Mouse (Mus musculus) midbrain, postnatal 0 days (tissue): ENCODE results near the gene Gimap1. TPM values are rescaled to one million over a fixed set of nuclear protein-coding genes. Genes with fewer than 3 reads are reported as not detected.

ENCODE experiments used
- ATAC-seq: fragments of 200-750 bp; cut with Nextera tagmentation; 2 replicates; pipeline ENCODE4 v1.8.0; 2017; ENCODE audit warnings: moderate number of reproducible peaks, mild to moderate bottlenecking, moderate TSS enrichment, moderate library complexity; ENCODE audit not compliant: low FRiP score
- DNase-seq: peaks from one replicate; pipeline ENCODE4 v3.0.0-alpha.2; 2015; ENCODE audit warnings: low spot score
- H3K27ac ChIP-seq: fragments of 300-500 bp; sonication (generic); 2 replicates; pipeline ENCODE4 v1.5.1; 2014; ENCODE audit warnings: low read depth, mild to moderate bottlenecking, low read length, mixed read lengths
- H3K27me3 ChIP-seq: fragments of 300-500 bp; sonication (generic); 2 replicates; pipeline ENCODE4 v1.6.1; 2014; ENCODE audit warnings: low read length, control low read depth, mixed read lengths; ENCODE audit not compliant: insufficient read depth
- H3K36me3 ChIP-seq: fragments of 300-500 bp; sonication (generic); 2 replicates; pipeline ENCODE4 v1.6.1; 2014; ENCODE audit warnings: low read length, control low read depth, mixed read lengths; ENCODE audit not compliant: insufficient read depth
- H3K4me1 ChIP-seq: fragments of 300-500 bp; sonication (generic); 2 replicates; pipeline ENCODE4 v1.6.1; 2014; ENCODE audit warnings: mild to moderate bottlenecking, control low read depth, antibody characterized with exemption, low read length, mixed read lengths; ENCODE audit not compliant: insufficient read depth
- H3K4me2 ChIP-seq: fragments of 300-500 bp; sonication (generic); 2 replicates; pipeline ENCODE4 v1.6.1; 2014; ENCODE audit warnings: low read depth, mild to moderate bottlenecking, low read length, mixed read lengths; ENCODE audit not compliant: poor library complexity, severe bottlenecking
- H3K4me3 ChIP-seq: fragments of 300-500 bp; sonication (generic); 2 replicates; pipeline ENCODE4 v1.5.1; 2014; ENCODE audit warnings: low read depth, mild to moderate bottlenecking, low read length, moderate library complexity
- H3K9ac ChIP-seq: fragments of 300-500 bp; sonication (generic); replicated peaks from 2 replicates; pipeline ENCODE4 v1.6.1; 2014; ENCODE audit warnings: mild to moderate bottlenecking, low read length, moderate library complexity, mixed read lengths; ENCODE audit not compliant: poor library complexity, severe bottlenecking
- H3K9me3 ChIP-seq: fragments of 300-500 bp; sonication (generic); 2 replicates; pipeline ENCODE4 v1.6.1; 2016; ENCODE audit warnings: low read length, control low read depth
- CTCF ChIP-seq: IDR thresholded peaks from 2 replicates; pipeline ENCODE4 v1.5.1; 2016; ENCODE audit warnings: antibody characterized with exemption, mild to moderate bottlenecking
- WGBS: fragments of 180-500 bp; shearing (Covaris S2); extraction: QIAGEN DNeasy Blood & Tissue Kit; methylation state at CpG from one replicate; pipeline ENCODE4 v1.1.7; 2014; 5-methylcytosine and 5-hydroxymethylcytosine counted together
- polyA plus RNA-seq: library from polyadenylated mRNA; unstranded; fragments of >200 nt; fragmentation: Nextera tagmentation; extraction: Ambion mirVana; gene quantifications from 2 replicates; pipeline ENCODE4 v1.2.1, GENCODE M21; 2015
- total RNA-seq: library from RNA; depleted of rRNA; stranded (reverse); fragments of >200 nt; gene quantifications from 2 replicates; pipeline ENCODE4 v1.2.3, GENCODE M21; 2014

The Gimap1 gene
- total and polyA plus RNA-seq, 2 experiments from 2014 or later, result 1.6 to 2.9 TPM

GRCm38 (mm10) chr6:48698066-48698856, 40.6 kb upstream of the Gimap1 start:
- Histone ChIP-seq H3K36me3 (no peaks in the 10 kb centered on the region), H3K4me1 (no peaks in the 10 kb centered on the region), H3K4me3 (no peak overlapping the region), H3K9me3 (no peaks in the 10 kb centered on the region), H3K4me2 (no peak overlapping the region), H3K27ac (no peak overlapping the region), H3K9ac (no peak overlapping the region), H3K27me3 (no peaks in the 10 kb centered on the region)
- TF ChIP-seq CTCF, result no peak
- WGBS, result 73% methylated on average over 7 of the region's 7 CpGs
- DNase-seq (no peak), ATAC-seq (no peak)

GRCm38 (mm10) chr6:48698888-48699287, 40.0 kb upstream of the Gimap1 start:
- H3K4me2 ChIP-seq, result no peak overlapping the region
- DNase-seq (no peak), ATAC-seq (no peak)
- H3K4me3 ChIP-seq, result no peak overlapping the region
- 88% methylated on average over 3 of the region's 3 CpGs for WGBS
- H3K27me3 ChIP-seq, result no peaks in the 10 kb centered on the region
- no peaks in the 10 kb centered on the region for H3K9me3 ChIP-seq
- no peak overlapping the region for H3K27ac ChIP-seq
- no peak overlapping the region for H3K9ac ChIP-seq
- H3K36me3 ChIP-seq, result no peaks in the 10 kb centered on the region
- no peak for TF ChIP-seq CTCF
- no peaks in the 10 kb centered on the region for H3K4me1 ChIP-seq

- Histone ChIP-seq H3K27ac (no peak overlapping the region), H3K9ac (no peak overlapping the region), H3K4me2 (no peak overlapping the region), H3K36me3 (no peaks in the 10 kb centered on the region), H3K9me3 (no peaks in the 10 kb centered on the region), H3K4me1 (no peaks in the 10 kb centered on the region), H3K4me3 (no peak overlapping the region), H3K27me3 (no peaks in the 10 kb centered on the region)
- 64% methylated on average over 5 of the region's 5 CpGs for WGBS
- DNase-seq, result no peak
- TF ChIP-seq CTCF, result no peak
- no peak for ATAC-seq
These were observed 38.4 kb upstream of the Gimap1 start for GRCm38 (mm10) chr6:48700251-48701075.

GRCm38 (mm10) chr6:48702146-48702545, 36.7 kb upstream of the Gimap1 start:
- no peaks in the 10 kb centered on the region for H3K4me1 ChIP-seq
- no peak overlapping the region for H3K4me3 ChIP-seq
- H3K27ac ChIP-seq, result no peak overlapping the region
- no peaks in the 10 kb centered on the region for H3K27me3 ChIP-seq
- H3K4me2 ChIP-seq, result no peak overlapping the region
- no peak for ATAC-seq
- no peak overlapping the region for H3K9ac ChIP-seq
- TF ChIP-seq CTCF, result no peak
- WGBS, result 89% methylated on average over 7 of the region's 7 CpGs
- DNase-seq, result no peak
- H3K36me3 ChIP-seq, result no peaks in the 10 kb centered on the region
- no peaks in the 10 kb centered on the region for H3K9me3 ChIP-seq

GRCm38 (mm10) chr6:48702601-48703000, 36.3 kb upstream of the Gimap1 start:
- no peaks in the 10 kb centered on the region for H3K27me3 ChIP-seq
- H3K9me3 ChIP-seq, result no peaks in the 10 kb centered on the region
- no peak overlapping the region for H3K4me3 ChIP-seq
- H3K9ac ChIP-seq, result no peak overlapping the region
- H3K36me3 ChIP-seq, result no peaks in the 10 kb centered on the region
- no peaks in the 10 kb centered on the region for H3K4me1 ChIP-seq
- peak; percentile 21 for TF ChIP-seq CTCF
- DNase-seq, result no peak
- no peak overlapping the region for H3K4me2 ChIP-seq
- ATAC-seq, result no peak
- no peak overlapping the region for H3K27ac ChIP-seq
- WGBS, result 77% methylated on average over 5 of the region's 5 CpGs

- Histone ChIP-seq H3K9me3 (no peaks in the 10 kb centered on the region), H3K4me3 (no peak overlapping the region), H3K36me3 (no peaks in the 10 kb centered on the region), H3K27me3 (no peaks in the 10 kb centered on the region), H3K9ac (no peak overlapping the region), H3K27ac (no peak overlapping the region), H3K4me1 (no peaks in the 10 kb centered on the region), H3K4me2 (no peak overlapping the region)
- ATAC-seq (no peak), DNase-seq (no peak)
- TF ChIP-seq CTCF, result no peak
These were observed 34.7 kb upstream of the Gimap1 start for GRCm38 (mm10) chr6:48704146-48704545.
